Mouse (Mus musculus) kidney, adult 18-20 months (tissue): ENCODE results near the gene Sertad1.

Experiments used
- DNase-seq: peaks from one replicate; pipeline ENCODE4 v3.0.0; 2021

Sertad1 gene

GRCm38 (mm10) chr7:27506765-27507370 is 20.2 kb downstream of the Sertad1 start:
- DNase-seq: no peak

GRCm38 (mm10) chr7:27507711-27508647 is 21.3 kb downstream of the Sertad1 start:
- peak; percentile 100 for DNase-seq

DNA sequence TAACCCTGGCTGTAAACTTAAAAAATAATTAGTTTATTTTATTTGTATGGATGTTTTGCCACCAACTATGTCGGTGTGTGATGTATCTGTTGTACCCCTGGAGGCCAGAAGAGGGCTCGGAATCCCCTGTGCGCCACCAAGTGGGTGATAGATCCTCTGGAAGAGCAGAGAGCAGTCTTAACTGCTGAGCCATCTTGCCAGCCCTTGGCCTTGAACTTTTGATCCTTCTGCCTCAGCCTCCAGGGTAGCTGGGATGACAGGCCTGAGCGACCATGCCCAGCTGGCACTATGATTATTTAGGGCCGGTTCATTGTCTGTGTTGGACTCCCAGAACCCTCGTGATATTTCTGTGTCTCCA is 21.9 kb downstream of the Sertad1 start:
- peak; percentile 52 for DNase-seq

DNA sequence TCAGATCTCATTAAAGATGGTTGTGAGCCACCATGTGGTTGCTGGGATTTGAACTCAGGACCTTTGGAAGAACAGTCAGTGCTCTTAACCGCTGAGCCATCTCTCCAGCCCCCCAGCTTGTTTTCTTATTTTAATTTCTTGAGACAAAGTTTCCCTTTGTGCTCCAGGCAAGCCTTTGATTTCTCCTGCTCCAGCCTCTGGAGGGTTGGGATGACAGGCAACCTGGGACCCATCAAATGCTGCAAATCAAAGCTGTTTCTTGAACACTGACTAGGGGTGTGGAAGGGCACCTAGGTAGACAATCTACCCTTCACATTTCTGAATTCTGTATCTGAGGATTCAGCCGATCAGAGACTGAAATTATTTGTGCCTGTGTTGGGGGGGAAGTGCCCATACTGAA is 24.1 kb downstream of the Sertad1 start:
- no peak for DNase-seq

- no peak for DNase-seq
These were observed 28.3 kb downstream of the Sertad1 start for GRCm38 (mm10) chr7:27514961-27515360.

DNA sequence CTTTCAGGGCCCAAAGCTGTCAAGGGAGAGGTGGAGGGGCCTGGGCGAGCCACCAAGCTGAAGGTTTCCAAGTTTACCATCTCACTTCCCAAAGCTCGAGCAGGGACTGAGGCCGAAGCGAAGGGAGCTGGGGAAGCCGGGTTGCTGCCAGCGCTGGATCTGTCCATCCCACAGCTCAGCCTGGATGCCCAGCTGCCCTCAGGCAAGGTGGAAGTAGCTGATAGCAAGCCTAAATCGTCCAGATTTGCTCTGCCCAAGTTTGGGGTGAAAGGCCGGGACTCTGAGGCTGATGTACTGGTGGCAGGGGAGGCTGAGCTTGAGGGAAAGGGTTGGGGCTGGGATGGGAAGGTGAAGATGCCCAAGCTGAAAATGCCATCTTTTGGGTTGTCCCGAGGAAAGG is 31.6 kb downstream of the Sertad1 start:
- DNase-seq: no peak

DNA sequence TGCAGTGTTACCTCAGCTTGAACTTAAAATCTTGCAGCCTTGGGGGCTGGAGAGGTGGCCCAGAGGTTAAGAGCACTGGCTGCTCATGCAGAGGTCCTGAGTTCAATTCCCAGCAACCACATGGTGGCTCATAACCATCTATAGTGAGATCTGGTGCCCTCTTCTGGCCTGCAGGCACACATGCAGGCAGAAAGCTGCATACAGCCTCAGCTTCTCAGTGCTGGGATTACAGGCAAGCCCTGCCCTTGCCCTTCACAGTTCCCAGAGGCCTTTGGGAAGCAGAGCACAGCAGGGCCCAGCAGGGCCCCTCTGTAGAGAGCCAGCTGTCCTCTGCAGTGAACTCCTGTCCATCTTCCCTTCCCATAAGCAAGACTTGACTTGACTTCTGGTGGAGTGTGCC is 33.4 kb downstream of the Sertad1 start:
- no peak for DNase-seq

DNA sequence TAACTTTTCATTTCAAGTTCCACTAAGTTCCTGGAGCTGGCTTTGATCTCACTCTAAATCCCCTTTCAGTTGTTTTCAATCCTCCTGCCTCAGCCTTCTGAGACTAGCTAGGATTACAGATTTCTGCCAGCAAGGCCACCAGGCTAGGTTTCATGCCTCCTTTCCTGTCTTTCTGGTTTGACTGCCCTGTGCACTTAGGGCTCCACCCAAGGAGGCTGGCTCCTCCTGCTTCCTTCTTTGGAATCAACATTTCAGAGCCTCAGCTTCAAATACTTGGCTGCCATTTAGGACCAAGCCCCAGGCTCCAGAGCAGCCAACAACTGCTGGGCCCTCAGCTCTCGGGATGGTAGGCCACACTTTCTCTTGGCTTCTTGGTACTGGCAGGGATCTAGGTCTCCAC is 33.9 kb downstream of the Sertad1 start:
- DNase-seq: no peak

DNA sequence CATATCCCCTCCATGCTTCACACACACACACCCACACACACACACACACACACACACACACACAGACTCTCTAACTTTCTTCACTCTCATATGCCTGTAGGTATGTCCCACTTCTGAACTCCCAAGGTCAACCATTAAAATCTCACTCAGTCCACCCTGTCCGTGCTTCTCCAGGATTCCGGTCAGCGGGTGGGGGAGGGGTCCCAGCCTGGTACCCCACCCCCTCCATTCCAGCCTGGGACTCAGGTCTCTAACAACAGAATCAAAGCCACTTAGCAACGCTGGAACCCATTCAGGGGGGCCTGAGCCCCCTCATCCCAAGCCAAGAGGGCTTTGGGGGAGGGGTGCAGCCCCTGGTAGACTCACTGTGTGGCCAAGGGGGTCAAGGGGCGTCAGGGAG is 36.3 kb downstream of the Sertad1 start, which contains the start of gene Hipk4:
Hipk4 (plus strand) TSS at position 301 of the 400 bp plus-strand sequence.
- no peak for DNase-seq

- DNase-seq: no peak
These were observed 37.1 kb downstream of the Sertad1 start for GRCm38 (mm10) chr7:27523805-27524204.

DNA sequence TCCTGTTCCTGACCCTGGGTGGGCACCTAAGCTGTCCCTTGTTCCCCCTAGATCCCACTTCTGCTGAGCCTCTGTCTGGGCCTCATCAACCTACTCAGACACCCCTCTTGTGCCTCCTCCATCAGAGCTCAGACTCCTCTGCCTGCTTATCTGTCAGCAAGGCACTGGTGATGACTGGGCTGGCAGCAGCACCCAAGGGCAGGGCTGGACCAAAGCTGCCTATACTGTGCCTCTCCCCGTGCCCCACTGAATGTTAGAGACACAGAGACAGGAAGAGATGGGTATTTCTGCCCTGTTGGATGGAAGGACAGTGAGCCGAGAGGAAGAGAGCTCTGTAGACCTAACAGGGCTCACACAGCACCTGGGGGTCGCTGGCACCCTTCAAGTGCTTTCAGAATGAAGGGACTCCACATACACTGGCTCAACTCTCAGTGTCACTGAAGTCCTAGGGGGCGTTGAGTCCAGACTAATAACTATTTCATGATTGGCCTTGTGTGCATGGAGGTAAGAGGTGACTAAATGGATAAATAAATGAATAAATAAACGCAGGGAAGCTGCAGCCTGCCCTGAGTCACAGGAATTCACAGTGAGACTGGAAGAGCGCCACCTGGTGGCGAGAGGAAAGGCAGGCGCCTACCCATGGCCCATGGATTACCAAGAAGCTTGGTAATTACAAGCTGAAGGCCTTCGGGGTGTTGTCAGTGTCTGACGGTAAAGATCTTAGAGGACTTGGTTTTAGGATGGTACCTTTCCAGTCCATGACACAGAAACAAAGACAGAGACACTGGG is 39.5 kb downstream of the Sertad1 start:
- peak; percentile 79 for DNase-seq

DNA sequence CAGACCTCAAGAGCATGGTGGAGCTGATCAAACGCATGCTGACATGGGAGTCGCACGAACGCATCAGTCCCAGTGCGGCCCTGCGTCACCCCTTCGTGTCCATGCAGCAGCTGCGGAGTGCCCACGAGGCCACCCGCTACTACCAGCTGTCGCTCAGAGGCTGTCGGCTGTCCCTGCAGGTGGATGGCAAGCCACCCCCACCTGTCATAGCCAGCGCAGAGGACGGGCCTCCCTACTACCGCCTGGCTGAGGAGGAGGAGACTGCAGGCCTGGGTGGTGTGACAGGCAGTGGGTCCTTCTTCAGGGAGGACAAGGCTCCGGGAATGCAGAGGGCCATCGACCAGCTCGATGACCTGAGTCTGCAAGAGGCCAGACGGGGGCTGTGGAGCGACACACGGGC is 42.4 kb downstream of the Sertad1 start:
- no peak for DNase-seq

DNA sequence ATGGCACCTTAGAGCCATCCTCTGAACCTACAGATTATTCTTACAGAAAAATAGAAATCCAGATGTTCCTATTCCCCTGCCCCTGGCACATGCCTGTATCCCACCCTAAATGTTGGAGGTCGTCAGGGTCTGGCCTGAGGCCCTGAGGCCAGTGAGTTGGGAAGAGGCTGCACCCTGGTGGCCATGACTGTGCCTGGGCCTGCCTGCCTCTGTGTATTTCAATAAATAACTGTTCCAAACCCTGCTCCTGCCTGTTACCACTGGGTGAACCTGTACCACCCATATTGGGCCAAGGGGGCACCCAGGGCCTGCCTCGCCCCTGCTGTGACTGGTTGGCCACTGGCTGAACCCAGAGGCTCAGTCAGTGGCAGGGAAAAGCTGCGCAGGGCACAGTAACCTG is 44.2 kb downstream of the Sertad1 start:
- DNase-seq: no peak

DNA sequence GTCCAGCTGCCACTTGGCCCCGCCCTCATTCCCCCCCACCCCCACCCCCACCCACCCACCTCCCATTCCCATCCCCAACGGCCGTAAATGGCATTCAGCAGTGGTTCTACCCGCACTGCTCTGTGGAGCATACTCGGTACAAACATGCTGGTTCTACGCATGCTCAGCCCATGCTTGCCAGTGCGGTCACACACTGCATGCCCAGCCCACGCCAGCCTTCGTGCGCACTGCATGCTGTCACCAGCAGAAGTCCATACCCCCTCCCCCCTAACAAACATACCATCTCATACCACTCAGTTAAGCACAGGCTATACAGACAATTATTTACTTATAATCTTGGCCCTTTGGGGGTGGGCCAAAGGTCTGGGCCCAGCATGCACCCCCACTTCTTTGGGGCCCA is 45.0 kb downstream of the Sertad1 start:
- no peak for DNase-seq

DNA sequence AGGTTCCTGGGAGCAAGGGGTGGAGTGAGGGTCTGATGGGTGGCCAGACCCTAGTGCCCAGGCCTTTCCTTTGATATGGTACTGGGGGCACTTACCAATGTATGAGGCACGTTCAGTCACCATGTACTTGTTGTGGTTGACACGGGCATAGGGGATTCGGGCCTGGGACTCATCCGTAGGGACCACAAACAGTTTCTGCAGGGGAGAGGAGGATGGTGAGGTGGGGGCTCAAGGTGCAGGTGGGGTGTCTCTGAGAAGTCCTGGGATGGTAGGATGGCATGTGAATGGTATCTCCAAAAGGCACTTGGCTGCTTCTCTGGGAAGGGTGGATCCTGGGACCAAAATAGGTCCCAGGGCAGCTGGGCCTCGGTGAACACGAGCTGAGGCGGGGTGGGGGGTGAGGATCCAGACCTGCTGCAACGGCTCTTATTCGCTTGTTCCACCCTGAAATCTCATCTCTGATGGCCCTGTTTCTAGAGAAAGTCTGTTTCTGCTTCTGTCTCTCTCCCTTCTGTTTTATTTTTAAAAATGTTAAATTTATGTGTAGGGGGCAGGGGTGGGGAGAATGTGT is 45.9 kb downstream of the Sertad1 start:
- no peak for DNase-seq

DNA sequence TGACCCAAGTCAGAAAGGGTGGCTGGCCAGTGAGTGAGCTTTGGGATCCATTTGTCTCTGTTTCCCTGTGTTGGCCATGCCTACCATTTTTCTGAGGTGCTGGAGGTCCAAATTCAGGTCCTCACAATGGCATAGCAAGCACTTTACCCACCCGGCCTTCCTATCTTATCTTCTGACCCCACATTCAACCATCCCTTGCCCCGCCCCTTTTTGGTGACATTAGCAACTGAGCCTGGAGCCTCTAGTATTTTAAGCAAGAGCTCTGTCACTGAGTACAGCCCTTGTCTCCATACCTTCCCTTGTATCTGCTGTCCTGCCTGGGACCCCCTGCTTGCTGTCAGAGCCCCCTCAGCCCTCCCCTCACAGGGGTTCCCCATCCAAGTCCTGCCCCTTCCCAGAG is 48.7 kb downstream of the Sertad1 start:
- no peak for DNase-seq

DNA sequence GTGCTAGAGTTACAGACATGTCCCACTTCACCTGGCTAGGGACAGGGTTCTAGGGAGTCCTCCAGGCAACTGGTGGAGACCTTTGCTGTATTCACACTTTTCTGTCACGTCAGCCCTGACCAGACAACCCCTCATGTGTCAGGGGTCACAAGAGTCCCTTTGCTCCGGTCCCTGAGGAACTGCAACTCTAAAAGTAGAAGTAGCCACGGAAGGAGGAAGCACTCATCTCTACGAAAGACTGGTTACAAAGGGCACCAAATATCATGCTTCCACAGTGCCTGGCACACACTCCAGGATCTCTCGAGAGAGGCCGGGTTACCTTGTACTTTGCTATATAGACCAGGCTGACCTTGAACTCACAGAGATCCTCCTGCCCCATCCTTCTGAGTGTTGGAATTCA is 49.9 kb downstream of the Sertad1 start:
- DNase-seq: no peak

- DNase-seq: no peak
These were observed 51.3 kb downstream of the Sertad1 start for GRCm38 (mm10) chr7:27537998-27538397.

- DNase-seq: no peak
These were observed 52.1 kb downstream of the Sertad1 start for GRCm38 (mm10) chr7:27538797-27539196.
